ENCODE assay signal across 8 mouse cellular contexts in the genomic region with DNA sequence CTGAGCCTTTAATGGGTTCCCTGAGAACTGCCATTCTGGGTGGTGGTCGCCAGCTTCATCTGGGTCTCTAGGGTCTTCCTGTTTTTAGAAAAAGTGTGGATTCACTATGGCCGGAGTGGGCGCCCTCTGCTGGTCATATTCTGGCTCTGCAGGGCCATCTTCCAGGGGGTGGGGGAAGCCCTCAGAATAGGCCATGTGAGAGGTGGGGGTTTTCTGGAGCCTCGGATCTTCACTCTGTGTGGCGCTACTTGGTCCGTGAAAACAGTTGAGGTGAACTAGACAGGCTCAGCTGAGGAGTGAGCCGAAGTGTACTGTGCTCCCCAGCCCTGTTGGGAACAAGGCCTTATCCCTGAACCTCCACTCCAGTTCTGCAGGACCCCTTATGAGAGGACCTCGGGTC. TPM values are rescaled to one million over a fixed set of nuclear protein-coding genes. Genes with fewer than 3 reads are reported as not detected.
DNase-seq lines count a peak whose midpoint lies in the region; ATAC-seq lines count a peak whose summit lies in the region.

No protein-coding gene starts in this region.

- peak overlapping the region; percentile 36 for H3K4me2 ChIP-seq in hindbrain, embryonic 13.5 days
- 0 out of 2 replicates have a peak overlapping the region, but pooled peaks have one; percentile 2 for H3K4me2 ChIP-seq in liver, embryonic 15.5 days
- H3K4me2 ChIP-seq in neural tube, embryonic 13.5 days = peak overlapping the region; percentile 44

- H3K9ac ChIP-seq in hindbrain, embryonic 13.5 days = peak overlapping the region; percentile 3; the same call in 1 of the 2 replicates
- H3K9ac ChIP-seq in liver, embryonic 15.5 days = no peak overlapping the region
- no peak overlapping the region for H3K9ac ChIP-seq in neural tube, embryonic 13.5 days

- peak; percentile 54 for DNase-seq in cerebellum, adult 11-12 months
- DNase-seq in cerebellum, adult 9-11 months = no peak
- peak; percentile 50 for DNase-seq in Muller cell, postnatal 12 days (ENCODE audit: inconsistent ontology term)
- peak; percentile 59 for DNase-seq in embryo, embryonic 11.5 days (ENCODE audit: low read depth, low spot score)
- no peak for DNase-seq in gastrocnemius, postnatal 14 days

- peaks cover 52% of the 10 kb centered on the region for H3K4me1 ChIP-seq in hindbrain, embryonic 13.5 days (replicated peaks)
- H3K4me1 ChIP-seq in liver, embryonic 15.5 days (replicated peaks) = peaks cover 27% of the 10 kb centered on the region
- H3K4me1 ChIP-seq in neural tube, embryonic 13.5 days (replicated peaks) = peaks cover 53% of the 10 kb centered on the region

- H3K36me3 ChIP-seq in hindbrain, embryonic 13.5 days = no peaks in the 10 kb centered on the region
- no peaks in the 10 kb centered on the region for H3K36me3 ChIP-seq in liver, embryonic 15.5 days (replicated peaks)
- H3K36me3 ChIP-seq in neural tube, embryonic 13.5 days = no peaks in the 10 kb centered on the region

- peak overlapping the region; percentile 62 for H3K27ac ChIP-seq in hindbrain, embryonic 13.5 days
- H3K27ac ChIP-seq in liver, embryonic 15.5 days (replicated peaks) = no peak overlapping the region
- H3K27ac ChIP-seq in neural tube, embryonic 13.5 days (replicated peaks) = peak overlapping the region; percentile 24; the same call in 1 of the 2 replicates

- intact Hi-C loops in gastrocnemius, postnatal 14 days (cut with DNase I; ENCODE audit: low total_unique reads) = loop anchor here (10.0 kb wide), 1 partner anchor 145 kb away; no protein-coding TSS in a partner anchor

- WGBS in hindbrain, embryonic 13.5 days = 3% methylated on average over 8 of the region's 8 CpGs
- WGBS in liver, embryonic 15.5 days (ENCODE audit: insufficient replicate concordance) = 3% methylated on average over 8 of the region's 8 CpGs
- WGBS in neural tube, embryonic 13.5 days = 5% methylated on average over 8 of the region's 8 CpGs

- H3K9me3 ChIP-seq in hindbrain, embryonic 13.5 days = no peaks in the 10 kb centered on the region
- H3K9me3 ChIP-seq in liver, embryonic 15.5 days (replicated peaks) = no peaks in the 10 kb centered on the region
- no peaks in the 10 kb centered on the region for H3K9me3 ChIP-seq in neural tube, embryonic 13.5 days

- peak overlapping the region; percentile 18; the same call in 1 of the 2 replicates for H3K4me3 ChIP-seq in hindbrain, embryonic 13.5 days
- 0 out of 2 replicates have a peak overlapping the region, but pooled peaks have one; percentile 6 for H3K4me3 ChIP-seq in liver, embryonic 15.5 days (replicated peaks)
- H3K4me3 ChIP-seq in neural tube, embryonic 13.5 days = peak overlapping the region; percentile 14

- ATAC-seq in hindbrain, embryonic 13.5 days (ENCODE audit: low FRiP score) = peak; percentile 17
- ATAC-seq in liver, embryonic 15.5 days (ENCODE audit: insufficient read depth) = no peak
- peak; percentile 21; the same call in 1 of the 2 replicates for ATAC-seq in neural tube, embryonic 13.5 days (ENCODE audit: low read depth)

- peaks cover 14% of the 10 kb centered on the region for H3K27me3 ChIP-seq in hindbrain, embryonic 13.5 days
- H3K27me3 ChIP-seq in liver, embryonic 15.5 days = peaks cover 95% of the 10 kb centered on the region
- peaks cover 2% of the 10 kb centered on the region; the same call in 1 of the 2 replicates for H3K27me3 ChIP-seq in neural tube, embryonic 13.5 days

RNA-seq across cellular contexts. Expression of gene Fndc5, which starts 6.7 kb away (rescaled TPM):
- polyA plus RNA-seq in hindbrain, embryonic 13.5 days (2015; fragmentation: Nextera tagmentation; extraction: Ambion mirVana) = 5.4 and 6.5 TPM in 2 replicates
- 1.0 and 1.1 TPM in 2 replicates for polyA plus RNA-seq in liver, embryonic 15.5 days (2015; fragmentation: Nextera tagmentation; extraction: Ambion mirVana)
- 24.4 and 24.5 TPM in 2 replicates for polyA plus RNA-seq in neural tube, embryonic 13.5 days (2015; fragmentation: Nextera tagmentation; extraction: Ambion mirVana)
- total RNA-seq in gastrocnemius, postnatal 14 days (2021) = 10 to 100 TPM; 28.4 to 53.2 TPM

RNA-seq across cellular contexts. Expression of gene Hpca, which starts 8.3 kb away (rescaled TPM):
- 36.3 and 39.7 TPM in 2 replicates for polyA plus RNA-seq in hindbrain, embryonic 13.5 days (2015; fragmentation: Nextera tagmentation; extraction: Ambion mirVana)
- polyA plus RNA-seq in liver, embryonic 15.5 days (2015; fragmentation: Nextera tagmentation; extraction: Ambion mirVana) = 0.31 and 0.66 TPM in 2 replicates
- polyA plus RNA-seq in neural tube, embryonic 13.5 days (2015; fragmentation: Nextera tagmentation; extraction: Ambion mirVana) = 50.3 and 55.8 TPM in 2 replicates
- under 1 TPM in 1 of 2 experiments, not detected in 1; 0.24 TPM for total RNA-seq in gastrocnemius, postnatal 14 days (2021)

RNA-seq across cellular contexts. Expression of gene Tmem54, which starts 24.8 kb away (rescaled TPM):
- polyA plus RNA-seq in hindbrain, embryonic 13.5 days (2015; fragmentation: Nextera tagmentation; extraction: Ambion mirVana) = not detected in 2 replicates
- 1.2 and 1.9 TPM in 2 replicates for polyA plus RNA-seq in liver, embryonic 15.5 days (2015; fragmentation: Nextera tagmentation; extraction: Ambion mirVana)
- polyA plus RNA-seq in neural tube, embryonic 13.5 days (2015; fragmentation: Nextera tagmentation; extraction: Ambion mirVana) = 0.39 TPM in 1 of 2 replicates, not detected in the other
- total RNA-seq in gastrocnemius, postnatal 14 days (2021) = not detected

RNA-seq across cellular contexts. Expression of gene S100pbp, which starts 59.4 kb away (rescaled TPM):
- 17.6 and 18.0 TPM in 2 replicates for polyA plus RNA-seq in hindbrain, embryonic 13.5 days (2015; fragmentation: Nextera tagmentation; extraction: Ambion mirVana)
- polyA plus RNA-seq in liver, embryonic 15.5 days (2015; fragmentation: Nextera tagmentation; extraction: Ambion mirVana) = 6.0 and 6.6 TPM in 2 replicates
- 15.8 and 19.9 TPM in 2 replicates for polyA plus RNA-seq in neural tube, embryonic 13.5 days (2015; fragmentation: Nextera tagmentation; extraction: Ambion mirVana)
- 1 to 10 TPM; 5.2 to 7.1 TPM for total RNA-seq in gastrocnemius, postnatal 14 days (2021)

RNA-seq across cellular contexts. Expression of gene Yars, which starts 59.4 kb away (rescaled TPM):
- polyA plus RNA-seq in hindbrain, embryonic 13.5 days (2015; fragmentation: Nextera tagmentation; extraction: Ambion mirVana) = 104 and 106 TPM in 2 replicates
- 60.8 and 62.4 TPM in 2 replicates for polyA plus RNA-seq in liver, embryonic 15.5 days (2015; fragmentation: Nextera tagmentation; extraction: Ambion mirVana)
- polyA plus RNA-seq in neural tube, embryonic 13.5 days (2015; fragmentation: Nextera tagmentation; extraction: Ambion mirVana) = 106 and 108 TPM in 2 replicates
- 10 to 100 TPM; 38.6 to 38.9 TPM for total RNA-seq in gastrocnemius, postnatal 14 days (2021)

Comparison
In these comparisons a context has a peak if more than half of its experiments do, and no peak if none do; other contexts are left out.
1. DNase-seq: peak in cerebellum, adult 11-12 months (single experiment), Muller cell, postnatal 12 days (single experiment) and embryo, embryonic 11.5 days (single experiment); none in cerebellum, adult 9-11 months (single experiment) and gastrocnemius, postnatal 14 days (single experiment).
2. RNA of gene Hpca, which starts 8.3 kb away (polyA plus RNA-seq): 50.3 to 55.8 TPM in neural tube, embryonic 13.5 days and 36.3 to 39.7 TPM in hindbrain, embryonic 13.5 days; 0.31 to 0.66 TPM in liver, embryonic 15.5 days; every median in the first group is over 10 times any median in the second.
3. Peak in every context shown above with its lines, with median percentiles within 50 percentile points of each other: H3K4me2 ChIP-seq and H3K4me3 ChIP-seq.